Mouse (Mus musculus) right cerebral cortex, postnatal 14 days (tissue): ENCODE measurements around the gene Hoxb2.
A peak's percentile ranks its signal among the peaks of the same experiment; 100 is the strongest.

Source experiments
- DNase-seq: peaks from one replicate; pipeline ENCODE4 v3.0.0; 2022

Gene Hoxb2

GRCm38 (mm10) chr11:96350341-96350624, at the start of gene Hoxb2:
Gene Hoxb2, plus strand, starts transcription at chr11:96350525.
- no peak for DNase-seq

GRCm38 (mm10) chr11:96301064-96301431, 49.3 kb upstream of the Hoxb2 start:
- DNase-seq, result no peak

- no peak for DNase-seq
These were observed 48.5 kb upstream of the Hoxb2 start for GRCm38 (mm10) chr11:96301837-96302236.

GRCm38 (mm10) chr11:96302381-96303150, 47.8 kb upstream of the Hoxb2 start:
- no peak for DNase-seq

- peak; percentile 26 for DNase-seq
These were observed 46.9 kb upstream of the Hoxb2 start, which contains the start of gene Hoxb5 for GRCm38 (mm10) chr11:96303151-96304099. Gene Hoxb5, plus strand, starts transcription at chr11:96303336.

GRCm38 (mm10) chr11:96304381-96305195, 45.7 kb upstream of the Hoxb2 start:
- DNase-seq, result no peak

- no peak for DNase-seq
These were observed 44.7 kb upstream of the Hoxb2 start for GRCm38 (mm10) chr11:96305505-96306182.

- DNase-seq, result no peak
These were observed 44.0 kb upstream of the Hoxb2 start for GRCm38 (mm10) chr11:96306183-96306907.

- DNase-seq, result no peak
These were observed 43.4 kb upstream of the Hoxb2 start for GRCm38 (mm10) chr11:96306908-96307269.

- DNase-seq, result no peak
These were observed 41.6 kb upstream of the Hoxb2 start for GRCm38 (mm10) chr11:96308763-96309162.

GRCm38 (mm10) chr11:96309288-96309687, 41.0 kb upstream of the Hoxb2 start:
- DNase-seq, result no peak

GRCm38 (mm10) chr11:96310183-96310938, 40.0 kb upstream of the Hoxb2 start:
- DNase-seq, result no peak

GRCm38 (mm10) chr11:96311097-96311496, 39.2 kb upstream of the Hoxb2 start:
- no peak for DNase-seq

GRCm38 (mm10) chr11:96311520-96312417, 38.6 kb upstream of the Hoxb2 start:
- DNase-seq, result no peak

GRCm38 (mm10) chr11:96313134-96313533, 37.2 kb upstream of the Hoxb2 start:
- DNase-seq, result no peak

GRCm38 (mm10) chr11:96313806-96314428, 36.4 kb upstream of the Hoxb2 start:
- DNase-seq, result no peak

GRCm38 (mm10) chr11:96314671-96315343, 35.5 kb upstream of the Hoxb2 start:
- DNase-seq, result no peak

GRCm38 (mm10) chr11:96315344-96315681, 35.0 kb upstream of the Hoxb2 start:
- DNase-seq, result no peak
